In the genomic region with DNA sequence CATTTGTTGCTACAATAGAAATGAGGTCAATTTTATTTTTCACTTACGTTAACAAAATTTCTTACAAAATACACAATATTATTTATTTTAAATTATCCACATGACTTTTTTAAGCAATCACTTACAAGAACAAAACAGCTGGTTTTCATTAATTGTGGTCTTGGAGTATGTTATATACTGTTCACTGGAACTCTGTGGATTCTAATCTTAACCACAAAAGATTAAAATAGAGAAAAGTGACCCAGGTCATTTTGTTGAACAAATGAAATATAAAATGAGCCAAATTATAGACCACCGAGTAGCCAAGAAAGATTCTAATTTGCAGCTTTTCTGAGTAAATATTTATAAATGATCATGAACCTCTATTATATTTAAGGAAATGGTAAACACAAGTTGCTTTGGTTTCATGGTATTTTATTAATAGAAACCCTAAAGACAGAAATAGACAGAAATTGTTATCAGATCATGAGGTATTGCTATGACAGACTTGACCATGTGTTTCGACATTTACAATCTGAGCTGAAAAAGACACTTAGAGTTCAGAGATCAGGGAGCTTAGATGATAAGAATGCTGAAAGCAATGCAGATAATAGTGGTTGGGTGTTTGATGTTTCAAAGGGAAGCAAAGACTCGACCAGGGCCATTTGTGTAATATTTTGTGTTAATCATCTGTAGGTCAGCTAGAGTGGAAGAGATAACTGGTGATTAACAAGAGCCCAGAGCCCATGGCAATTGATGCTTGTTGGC, we compare ENCODE assay signal across 15 mouse cellular contexts.
"Had no signal": no experiment of that assay in that cellular context is flagged by ENCODE, and none has a peak within 500 bp of the region (broad histone marks: within the 10 kb centered on the region; RNA-seq: fewer than 3 reads in every experiment).

No protein-coding gene starts in this region.

- H3K4me2 ChIP-seq: liver, embryonic 13.5 days; midbrain, embryonic 13.5 days had no signal

- H3K4me1 ChIP-seq: liver, embryonic 13.5 days; midbrain, embryonic 10.5 days; midbrain, embryonic 13.5 days had no signal

- DNase-seq: kidney, adult 18-20 months; kidney, adult 9 months; kidney, postnatal 10 days; kidney, postnatal 36 days; layer of hippocampus, postnatal 36 days; liver, embryonic 13.5 days; lung, postnatal 14 days; thymus, adult 2 months; thymus, postnatal 14 days; thymus, postnatal 4 days had no signal

- H3K4me3 ChIP-seq: left cerebral cortex, adult 2 months; liver, embryonic 13.5 days; megakaryocyte, embryonic 14.5 days; midbrain, embryonic 10.5 days; midbrain, embryonic 13.5 days had no signal

- H3K9ac ChIP-seq: liver, embryonic 13.5 days; midbrain, embryonic 13.5 days had no signal

- H3K27ac ChIP-seq: left cerebral cortex, adult 2 months; liver, embryonic 13.5 days; midbrain, embryonic 10.5 days; midbrain, embryonic 13.5 days; stomach, postnatal 0 days had no signal

- ATAC-seq: midbrain, embryonic 13.5 days had no signal

- H3K9me3 ChIP-seq: liver, embryonic 13.5 days; megakaryocyte, embryonic 14.5 days; midbrain, embryonic 10.5 days; midbrain, embryonic 13.5 days had no signal

- H3K36me3 ChIP-seq: liver, embryonic 13.5 days; midbrain, embryonic 10.5 days; midbrain, embryonic 13.5 days had no signal

- H3K27me3 ChIP-seq: liver, embryonic 13.5 days; megakaryocyte, embryonic 14.5 days; midbrain, embryonic 13.5 days had no signal
